Mouse (Mus musculus) liver, adult 2 months (tissue): ENCODE data around the gene Pfdn6.

Experiments used
- CTCF ChIP-seq: fragments of 200-500 bp; IDR thresholded peaks from 2 replicates; pipeline ENCODE4 v1.5.1; 2011; ENCODE audit warnings: low read depth, low read length, control low read depth
- POLR2A ChIP-seq: fragments of 200-500 bp; IDR thresholded peaks from 2 replicates; pipeline ENCODE4 v1.6.1; 2011; ENCODE audit warnings: low read length, control low read depth; ENCODE audit not compliant: insufficient read depth; ENCODE audit errors: extremely low read depth

DNA sequence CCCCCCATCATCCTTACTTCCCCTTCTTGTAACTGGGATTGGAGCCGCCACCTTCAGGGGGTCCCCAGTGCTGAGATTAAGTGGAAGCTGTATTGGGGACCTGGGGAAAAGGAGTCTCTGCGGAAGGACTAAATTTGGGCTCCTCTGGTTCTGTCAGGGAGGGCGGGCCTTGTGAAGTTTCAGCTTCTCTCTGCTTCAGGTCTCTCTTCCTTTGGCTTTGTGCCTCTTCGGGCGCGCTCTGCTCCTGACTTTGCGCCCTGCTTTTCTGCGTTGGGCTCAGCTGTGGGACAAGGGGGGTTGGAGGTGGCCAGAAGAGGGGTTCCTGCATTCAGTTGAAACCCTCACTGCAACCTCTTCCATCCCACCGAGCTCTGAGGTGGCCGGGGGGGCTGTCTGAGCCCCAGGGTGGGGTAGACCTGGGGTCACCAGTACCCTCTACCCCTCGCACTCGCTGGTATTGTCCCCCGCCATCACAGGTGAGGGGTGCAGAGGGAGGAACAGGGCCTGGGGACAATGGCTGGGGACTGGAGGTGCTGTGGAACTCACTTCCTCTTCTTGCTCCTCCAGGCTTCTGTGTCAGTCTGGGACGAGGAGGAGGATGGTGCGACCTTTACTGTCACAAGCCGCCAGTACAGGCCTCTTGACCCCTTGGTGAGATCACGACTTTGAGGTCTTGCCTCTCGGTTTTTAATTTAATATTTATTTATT, 8.8 kb downstream of the Pfdn6 start:
- no peak for TF ChIP-seq POLR2A
- no peak for TF ChIP-seq CTCF
